Mouse (Mus musculus): Measurements from ENCODE around the gene Zp2. TPM values are rescaled to one million over a fixed set of nuclear protein-coding genes. Genes with fewer than 3 reads are reported as not detected.

Gene Zp2
- polyA plus RNA-seq, 1 experiment from 2014 or later = not detected

DNA sequence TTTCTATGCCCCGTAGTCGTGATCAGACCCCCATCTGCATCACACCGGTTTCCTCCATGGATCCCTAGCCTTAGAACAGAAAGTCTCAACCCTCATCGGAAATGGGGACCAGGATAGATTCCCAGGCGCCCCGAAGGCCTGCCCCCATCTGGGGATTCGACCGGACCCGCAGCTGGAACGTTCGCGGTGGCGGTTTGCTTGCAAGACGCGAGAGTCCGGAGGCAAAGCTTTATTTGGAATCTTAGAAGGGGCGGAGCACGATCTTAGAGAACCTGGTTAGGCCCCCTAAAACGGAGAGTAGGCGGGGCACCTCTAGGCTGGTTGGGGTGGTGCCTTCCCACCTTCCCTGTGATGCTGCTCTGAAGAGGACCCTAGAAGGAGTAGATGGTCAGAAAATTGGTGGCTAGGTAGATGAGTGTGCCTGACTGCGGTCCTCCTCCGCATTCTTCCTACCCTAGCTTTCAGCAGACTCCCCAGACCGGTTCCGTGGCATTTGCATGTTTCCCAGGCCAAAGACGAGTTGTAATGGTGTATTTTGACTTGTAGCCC, 42.0 kb downstream of the Zp2 start:
- peak overlapping the region; percentile 43 for H3K9ac ChIP-seq (replicated peaks; ENCODE audit: low read depth)
- peak; percentile 11; the same call in 1 of the 2 replicates for TF ChIP-seq CTCF (IDR thresholded peaks at IDR 0.05)
- TF ChIP-seq EP300 (IDR thresholded peaks at IDR 0.05) = no peak
- peak overlapping the region; percentile 88 for H3K4me2 ChIP-seq (replicated peaks; ENCODE audit: low read depth, low read length)
- no peaks in the 10 kb centered on the region for H3K9me3 ChIP-seq (ENCODE audit: low read length)
- H3K4me3 ChIP-seq (ENCODE audit: low read depth, low read length) = peak overlapping the region; percentile 66
- ATAC-seq = peak; percentile 26
- H3K36me3 ChIP-seq (ENCODE audit: insufficient read depth, low read length) = no peaks in the 10 kb centered on the region; the same call in 1 of the 2 replicates
- peak; percentile 72 for DNase-seq (ENCODE audit: low spot score)
- peaks cover 5% of the 10 kb centered on the region; the same call in 1 of the 2 replicates for H3K4me1 ChIP-seq (ENCODE audit: insufficient read depth, low read depth, low read length)
- WGBS = 5% methylated on average over 25 of the region's 25 CpGs
- H3K27ac ChIP-seq (ENCODE audit: low read length) = peak overlapping the region; percentile 60
- H3K27me3 ChIP-seq (replicated peaks; ENCODE audit: insufficient read depth, low read length) = no peaks in the 10 kb centered on the region

DNA sequence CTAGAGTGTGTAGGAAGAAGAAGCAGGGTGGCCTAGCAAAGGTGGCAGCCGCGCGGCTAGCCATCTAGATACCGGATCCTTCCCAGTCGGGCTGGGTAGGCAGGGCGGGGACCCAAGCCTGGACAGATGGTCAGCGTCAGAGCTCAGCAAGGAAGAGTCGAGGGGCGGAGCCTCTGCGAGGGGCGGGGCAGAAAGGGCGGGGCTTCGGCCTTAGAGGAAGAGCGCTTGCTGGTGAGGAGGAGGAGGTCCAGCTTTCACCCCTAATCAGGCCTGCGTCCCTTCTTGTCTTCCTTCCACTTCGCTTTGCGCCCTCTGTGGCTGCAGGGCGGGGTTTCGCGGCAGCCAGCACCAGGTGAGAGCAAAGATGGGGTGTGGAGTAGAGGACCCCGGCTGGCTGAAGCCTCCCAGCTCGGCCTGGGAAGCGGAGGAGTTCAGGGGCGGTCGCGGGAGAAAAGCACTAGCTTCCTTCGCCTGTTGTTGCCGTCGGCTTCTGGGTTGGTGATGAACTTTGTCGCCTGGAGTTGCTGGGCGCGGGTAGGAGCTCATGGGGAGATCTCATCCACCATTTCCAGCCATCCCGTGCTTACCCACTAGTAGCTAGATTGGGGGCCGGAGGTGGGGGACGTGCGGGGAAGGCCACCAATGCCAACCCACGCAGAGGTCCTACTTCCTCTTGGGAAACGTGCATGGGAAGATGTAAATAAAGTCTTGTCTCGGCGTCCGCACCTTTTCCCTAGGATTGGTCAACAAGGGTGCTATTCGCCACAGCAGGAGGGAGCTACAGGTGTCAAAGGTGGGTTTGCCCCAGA, 42.7 kb downstream of the Zp2 start, which contains the start of gene Tmem159:
Tmem159 (plus strand) TSS at position 190 of the 809 bp plus-strand sequence.
- H3K27me3 ChIP-seq (replicated peaks; ENCODE audit: insufficient read depth, low read length) = no peaks in the 10 kb centered on the region
- H3K4me1 ChIP-seq (ENCODE audit: insufficient read depth, low read depth, low read length) = peaks cover 5% of the 10 kb centered on the region; the same call in 1 of the 2 replicates
- no peaks in the 10 kb centered on the region for H3K9me3 ChIP-seq (ENCODE audit: low read length)
- H3K36me3 ChIP-seq (ENCODE audit: insufficient read depth, low read length) = no peaks in the 10 kb centered on the region; the same call in 1 of the 2 replicates
- H3K9ac ChIP-seq (replicated peaks; ENCODE audit: low read depth) = peak within 1 kb of the TSS; percentile 43
- TF ChIP-seq CTCF (IDR thresholded peaks at IDR 0.05) (peak; percentile 18; the same call in 1 of the 2 replicates), EP300 (IDR thresholded peaks at IDR 0.05) (no peak)
- H3K27ac ChIP-seq (ENCODE audit: low read length) = peak within 1 kb of the TSS; percentile 60
- H3K4me3 ChIP-seq (ENCODE audit: low read depth, low read length) = peak within 1 kb of the TSS; percentile 66
- H3K4me2 ChIP-seq (replicated peaks; ENCODE audit: low read depth, low read length) = peak within 1 kb of the TSS; percentile 88
- ATAC-seq (peak; percentile 92), DNase-seq (ENCODE audit: low spot score) (peak; percentile 95)
- 2% methylated on average over 38 of the region's 42 CpGs for WGBS

DNA sequence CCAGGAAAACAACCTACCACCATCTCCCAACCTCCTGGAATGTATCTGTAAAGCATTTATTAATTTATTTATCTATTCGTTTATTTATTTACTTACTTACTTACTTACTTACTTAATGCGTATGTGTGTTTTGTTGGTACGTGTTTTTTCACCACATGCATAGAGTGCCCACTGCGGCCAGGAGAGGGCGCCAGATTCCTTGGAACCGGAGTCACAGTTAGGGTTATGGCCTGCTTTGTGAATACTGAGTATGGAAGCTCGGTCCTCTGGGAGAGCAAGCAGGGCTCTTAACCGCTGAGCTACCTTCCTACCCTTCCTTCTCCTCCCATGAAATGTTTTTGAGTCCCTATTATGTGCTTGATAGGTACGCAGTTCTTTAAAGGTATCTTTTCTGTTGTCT, 46.7 kb downstream of the Zp2 start:
- peak; percentile 95 for TF ChIP-seq CTCF (IDR thresholded peaks at IDR 0.05)
- no peak for TF ChIP-seq EP300 (IDR thresholded peaks at IDR 0.05)
- H3K27me3 ChIP-seq (replicated peaks; ENCODE audit: insufficient read depth, low read length) = no peaks in the 10 kb centered on the region
- DNase-seq (ENCODE audit: low spot score) = peak; percentile 89
- WGBS = 17% methylated on average over 9 of the region's 9 CpGs
- H3K4me1 ChIP-seq (ENCODE audit: insufficient read depth, low read depth, low read length) = peaks cover 3% of the 10 kb centered on the region; the same call in 1 of the 2 replicates
- H3K36me3 ChIP-seq (ENCODE audit: insufficient read depth, low read length) = no peaks in the 10 kb centered on the region
- no peak overlapping the region for H3K27ac ChIP-seq (ENCODE audit: low read length)
- no peak overlapping the region for H3K9ac ChIP-seq (replicated peaks; ENCODE audit: low read depth)
- H3K4me3 ChIP-seq (ENCODE audit: low read depth, low read length) = no peak overlapping the region
- ATAC-seq = peak; percentile 68
- H3K9me3 ChIP-seq (ENCODE audit: low read length) = no peaks in the 10 kb centered on the region
- no peak overlapping the region for H3K4me2 ChIP-seq (replicated peaks; ENCODE audit: low read depth, low read length)

DNA sequence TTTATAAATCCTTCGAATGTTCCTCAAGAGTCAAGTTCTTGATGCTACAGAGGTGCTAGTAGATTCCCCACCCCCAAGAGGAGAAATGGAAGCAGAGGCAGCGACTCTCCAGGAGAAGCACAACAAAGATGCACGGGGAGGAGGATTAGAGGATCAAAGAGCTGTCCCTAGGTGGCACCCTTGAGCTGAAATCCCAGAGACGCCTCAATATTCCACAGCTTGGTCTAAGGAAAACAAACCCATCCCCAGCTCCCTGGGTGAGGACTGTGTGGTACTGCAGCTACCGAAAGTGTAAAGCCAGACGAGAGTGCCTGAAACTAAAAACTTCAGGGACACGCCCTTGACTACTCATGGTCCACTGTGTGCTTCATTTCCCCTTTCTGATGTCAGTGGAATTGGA, 47.2 kb downstream of the Zp2 start:
- no peaks in the 10 kb centered on the region; the same call in 1 of the 2 replicates for H3K4me1 ChIP-seq (ENCODE audit: insufficient read depth, low read depth, low read length)
- ATAC-seq (peak; percentile 68), DNase-seq (ENCODE audit: low spot score) (peak; percentile 84)
- H3K9ac ChIP-seq (replicated peaks; ENCODE audit: low read depth) = no peak overlapping the region
- H3K4me3 ChIP-seq (ENCODE audit: low read depth, low read length) = no peak overlapping the region
- no peaks in the 10 kb centered on the region for H3K27me3 ChIP-seq (replicated peaks; ENCODE audit: insufficient read depth, low read length)
- H3K36me3 ChIP-seq (ENCODE audit: insufficient read depth, low read length) = no peaks in the 10 kb centered on the region
- 5% methylated on average over 7 of the region's 7 CpGs for WGBS
- no peaks in the 10 kb centered on the region for H3K9me3 ChIP-seq (ENCODE audit: low read length)
- peak; percentile 77 for TF ChIP-seq CTCF (IDR thresholded peaks at IDR 0.05)
- no peak for TF ChIP-seq EP300 (IDR thresholded peaks at IDR 0.05)
- no peak overlapping the region for H3K27ac ChIP-seq (ENCODE audit: low read length)
- 0 out of 2 replicates have a peak overlapping the region, but pooled peaks have one; percentile 14 for H3K4me2 ChIP-seq (replicated peaks; ENCODE audit: low read depth, low read length)

DNA sequence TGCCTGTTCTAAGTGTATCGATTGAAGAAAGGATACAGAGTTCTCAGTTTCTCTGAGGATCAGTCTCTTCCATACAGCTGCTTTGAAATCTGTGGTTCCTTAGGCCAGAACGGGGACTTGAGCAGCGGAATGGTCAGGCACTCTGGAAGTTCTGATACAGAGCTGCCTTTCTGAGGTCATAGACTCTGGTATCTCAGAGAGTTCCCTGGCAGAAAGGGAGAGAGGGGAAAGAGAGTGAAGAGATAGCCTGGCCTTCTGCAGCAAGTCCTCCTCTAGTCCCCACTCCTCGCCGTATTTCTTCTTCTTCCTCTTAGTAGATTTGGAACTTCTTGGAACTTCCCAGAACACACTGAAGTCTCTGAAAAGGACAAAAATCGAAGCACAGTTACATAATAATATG, 49.9 kb downstream of the Zp2 start, which contains the start of gene Dnah3:
Dnah3 (minus strand) TSS at position 101 of the 400 bp plus-strand sequence.
- DNase-seq (ENCODE audit: low spot score) = no peak
- Histone ChIP-seq H3K4me3 (ENCODE audit: low read depth, low read length) (no peak within 1 kb of the TSS), H3K27ac (ENCODE audit: low read length) (no peak within 1 kb of the TSS), H3K36me3 (ENCODE audit: insufficient read depth, low read length) (no peaks in the 10 kb centered on the region), H3K9me3 (ENCODE audit: low read length) (no peaks in the 10 kb centered on the region), H3K27me3 (replicated peaks; ENCODE audit: insufficient read depth, low read length) (no peaks in the 10 kb centered on the region), H3K4me1 (ENCODE audit: insufficient read depth, low read depth, low read length) (no peaks in the 10 kb centered on the region), H3K4me2 (replicated peaks; ENCODE audit: low read depth, low read length) (no peak within 1 kb of the TSS), H3K9ac (replicated peaks; ENCODE audit: low read depth) (no peak within 1 kb of the TSS)
- WGBS = 80% methylated on average over 6 of the region's 6 CpGs
- ATAC-seq = no peak
- no peak for TF ChIP-seq EP300 (IDR thresholded peaks at IDR 0.05)
- TF ChIP-seq CTCF (IDR thresholded peaks at IDR 0.05) = no peak

DNA sequence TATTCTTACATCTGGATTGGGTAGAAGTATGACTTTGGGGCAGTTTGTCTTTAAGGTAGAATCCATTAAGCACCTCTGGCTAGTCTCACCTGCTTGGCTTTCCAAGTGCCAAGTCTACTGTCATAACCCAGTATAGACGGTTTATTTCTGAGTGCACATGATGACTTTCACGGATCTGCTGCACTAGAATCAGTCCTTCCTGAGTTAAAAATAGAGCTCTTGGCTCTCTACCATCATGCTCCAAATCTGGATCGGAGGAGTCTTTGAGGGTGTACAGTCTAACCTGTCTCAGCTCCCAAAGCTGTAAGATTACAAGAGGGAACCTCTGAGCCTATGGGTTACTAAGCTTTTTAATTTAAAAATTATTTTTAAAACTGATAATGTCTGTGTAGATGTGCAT, 50.9 kb downstream of the Zp2 start:
- Histone ChIP-seq H3K9me3 (ENCODE audit: low read length) (no peaks in the 10 kb centered on the region), H3K4me2 (replicated peaks; ENCODE audit: low read depth, low read length) (no peak overlapping the region), H3K4me1 (ENCODE audit: insufficient read depth, low read depth, low read length) (no peaks in the 10 kb centered on the region), H3K9ac (replicated peaks; ENCODE audit: low read depth) (no peak overlapping the region), H3K36me3 (ENCODE audit: insufficient read depth, low read length) (no peaks in the 10 kb centered on the region), H3K27me3 (replicated peaks; ENCODE audit: insufficient read depth, low read length) (no peaks in the 10 kb centered on the region), H3K4me3 (ENCODE audit: low read depth, low read length) (no peak overlapping the region), H3K27ac (ENCODE audit: low read length) (no peak overlapping the region)
- ATAC-seq = no peak
- no peak for DNase-seq (ENCODE audit: low spot score)
- 69% methylated on average over 3 of the region's 3 CpGs for WGBS
- no peak for TF ChIP-seq CTCF (IDR thresholded peaks at IDR 0.05)
- no peak for TF ChIP-seq EP300 (IDR thresholded peaks at IDR 0.05)
